In the genomic region with DNA sequence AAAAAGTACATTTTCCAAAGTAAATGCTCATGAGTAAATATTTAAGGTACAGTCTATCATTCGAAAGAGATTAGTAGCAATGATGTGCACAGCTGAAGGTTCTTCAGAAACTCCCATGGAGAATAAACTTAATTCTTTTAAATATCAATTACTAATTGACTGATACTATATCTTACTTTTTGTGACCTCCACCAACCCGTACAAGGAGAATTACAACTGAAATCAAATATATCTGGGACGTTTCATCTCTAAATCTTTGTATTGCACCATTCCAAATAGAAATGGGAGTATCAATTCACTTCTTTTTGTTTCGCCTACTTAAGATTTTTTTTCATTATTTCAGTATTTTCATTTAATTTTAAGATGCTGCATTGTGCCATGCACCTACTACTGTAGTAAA, we compare ENCODE assay signal across 18 mouse cellular contexts. TPM values are rescaled to one million over a fixed set of nuclear protein-coding genes. Genes with fewer than 3 reads are reported as not detected.
"Had no signal": no experiment of that assay in that cellular context is flagged by ENCODE, and none has a peak within 500 bp of the region (broad histone marks: within the 10 kb centered on the region; RNA-seq: fewer than 3 reads in every experiment).

A gene (minus strand): TSS at position 101 of the 400 bp plus-strand sequence.

RNA-seq across cellular contexts. Expression of the gene that starts here (rescaled TPM):
- polyA plus RNA-seq: heart, adult 2 months; heart, embryonic 10.5 days; heart, embryonic 11.5 days; heart, embryonic 12.5 days; heart, embryonic 13.5 days; heart, embryonic 14.5 days; heart, embryonic 15.5 days; heart, embryonic 16.5 days; heart, postnatal 0 days; hindbrain, embryonic 10.5 days; hindbrain, embryonic 11.5 days; hindbrain, embryonic 12.5 days; hindbrain, embryonic 13.5 days; hindbrain, postnatal 0 days; inflammation-experienced regulatory T-cells, adult 6 months; kidney, adult 2 months; kidney, embryonic 14.5 days; kidney, postnatal 0 days had no signal
